Mouse (Mus musculus): ENCODE measurements around the gene Gpatch1. TPM values are rescaled to one million over a fixed set of nuclear protein-coding genes. Genes with fewer than 3 reads are reported as not detected.
A peak's percentile ranks its signal among the peaks of the same experiment; 100 is the strongest.

The Gpatch1 gene
- polyA plus RNA-seq, 1 experiment from 2014 or later, result 15.5 TPM

DNA sequence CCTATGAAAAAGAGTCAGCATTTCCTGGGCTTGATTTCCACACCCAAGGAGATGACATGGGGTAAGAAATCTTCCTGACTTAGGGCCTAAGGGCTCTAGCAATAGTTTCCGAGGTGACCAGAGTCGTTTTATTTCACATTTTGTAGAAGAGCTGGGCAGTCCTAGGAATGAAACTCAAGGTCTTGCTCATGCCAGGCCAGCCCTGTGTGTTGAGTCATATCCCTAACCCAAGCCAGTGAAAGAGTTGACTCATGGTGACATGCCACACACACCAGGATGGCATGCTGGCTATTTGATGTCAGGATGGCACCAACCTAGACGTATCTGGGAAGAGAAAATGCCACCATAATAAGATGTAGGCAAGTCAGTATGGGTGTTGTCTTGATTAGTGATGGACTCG, 30.8 kb upstream of the Gpatch1 start:
- ChIA-PET CTCF (no interaction called here), POLR2A (no interaction called here)
- H3K27me3 ChIP-seq, result no peaks in the 10 kb centered on the region
- ATAC-seq (peak; percentile 93), DNase-seq (ENCODE audit: low read depth, low spot score) (no peak)
- no peak for TF ChIP-seq CTCF (IDR thresholded peaks at IDR 0.05)
- in situ Hi-C loops (cut with MboI; ENCODE audit: low pct_unique_long_range_greater_than_20kb), result no loop called here

- ChIA-PET POLR2A (no interaction called here), CTCF (no interaction called here)
- no peak for ATAC-seq
- DNase-seq (ENCODE audit: low read depth, low spot score), result no peak
- in situ Hi-C loops (cut with MboI; ENCODE audit: low pct_unique_long_range_greater_than_20kb), result no loop called here
- TF ChIP-seq CTCF (IDR thresholded peaks at IDR 0.05), result no peak
- H3K27me3 ChIP-seq, result no peaks in the 10 kb centered on the region
Measured at GRCm38 (mm10) chr7:35347918-35348700, 29.9 kb upstream of the Gpatch1 start.

GRCm38 (mm10) chr7:35344785-35345330, 26.6 kb upstream of the Gpatch1 start:
- TF ChIP-seq CTCF (IDR thresholded peaks at IDR 0.05), result no peak
- no peaks in the 10 kb centered on the region for H3K27me3 ChIP-seq
- no peak for DNase-seq (ENCODE audit: low read depth, low spot score)
- POLR2A ChIA-PET, result no interaction called here
- in situ Hi-C loops (cut with MboI; ENCODE audit: low pct_unique_long_range_greater_than_20kb), result no loop called here
- peak; percentile 37 for ATAC-seq
- CTCF ChIA-PET, result interaction anchor here (0.8 kb wide), 1 partner anchor 11 kb away, joined by 3 read pairs; the partner anchor contains the start of gene Rhpn2

- no peak for DNase-seq (ENCODE audit: low read depth, low spot score)
- H3K27me3 ChIP-seq, result no peaks in the 10 kb centered on the region
- in situ Hi-C loops (cut with MboI; ENCODE audit: low pct_unique_long_range_greater_than_20kb), result no loop called here
- no peak for TF ChIP-seq CTCF (IDR thresholded peaks at IDR 0.05)
- CTCF ChIA-PET, result interaction anchor here (2.6 kb wide), 1 partner anchor 12 kb away, joined by 6 read pairs; no protein-coding TSS in a partner anchor
- ATAC-seq, result no peak
- POLR2A ChIA-PET, result no interaction called here
Measured at GRCm38 (mm10) chr7:35342498-35342897, 24.3 kb upstream of the Gpatch1 start.

- ATAC-seq, result no peak
- ChIA-PET CTCF (interaction anchor here (0.9 to 2.6 kb wide), 2 partner anchors 13 to 22 kb away, joined by 3 to 6 read pairs; no protein-coding TSS in a partner anchor), POLR2A (no interaction called here)
- in situ Hi-C loops (cut with MboI; ENCODE audit: low pct_unique_long_range_greater_than_20kb), result no loop called here
- H3K27me3 ChIP-seq, result no peaks in the 10 kb centered on the region
- DNase-seq (ENCODE audit: low read depth, low spot score), result no peak
- no peak for TF ChIP-seq CTCF (IDR thresholded peaks at IDR 0.05)
Measured at GRCm38 (mm10) chr7:35341282-35341681, 23.0 kb upstream of the Gpatch1 start.

- ChIA-PET POLR2A (no interaction called here), CTCF (interaction anchor here (2.6 kb wide), 1 partner anchor 14 kb away, joined by 6 read pairs; no protein-coding TSS in a partner anchor)
- in situ Hi-C loops (cut with MboI; ENCODE audit: low pct_unique_long_range_greater_than_20kb), result no loop called here
- DNase-seq (ENCODE audit: low read depth, low spot score) (no peak), ATAC-seq (no peak)
- no peaks in the 10 kb centered on the region for H3K27me3 ChIP-seq
- no peak for TF ChIP-seq CTCF (IDR thresholded peaks at IDR 0.05)
Measured at GRCm38 (mm10) chr7:35340196-35340595, 22.0 kb upstream of the Gpatch1 start.

GRCm38 (mm10) chr7:35334527-35335452, 16.6 kb upstream of the Gpatch1 start:
- DNase-seq (ENCODE audit: low read depth, low spot score) (no peak), ATAC-seq (no peak)
- ChIA-PET CTCF (interaction anchor here (1.0 kb wide), 1 partner anchor 10 kb away, joined by 3 read pairs; no protein-coding TSS in a partner anchor), POLR2A (interaction anchor here (1.7 kb wide), 1 partner anchor 38 kb away, joined by 6 read pairs; no protein-coding TSS in a partner anchor)
- in situ Hi-C loops (cut with MboI; ENCODE audit: low pct_unique_long_range_greater_than_20kb), result loop anchor here (5.0 kb wide), 1 partner anchor 58 kb away; no protein-coding TSS in a partner anchor
- no peaks in the 10 kb centered on the region for H3K27me3 ChIP-seq
- no peak for TF ChIP-seq CTCF (IDR thresholded peaks at IDR 0.05)

DNA sequence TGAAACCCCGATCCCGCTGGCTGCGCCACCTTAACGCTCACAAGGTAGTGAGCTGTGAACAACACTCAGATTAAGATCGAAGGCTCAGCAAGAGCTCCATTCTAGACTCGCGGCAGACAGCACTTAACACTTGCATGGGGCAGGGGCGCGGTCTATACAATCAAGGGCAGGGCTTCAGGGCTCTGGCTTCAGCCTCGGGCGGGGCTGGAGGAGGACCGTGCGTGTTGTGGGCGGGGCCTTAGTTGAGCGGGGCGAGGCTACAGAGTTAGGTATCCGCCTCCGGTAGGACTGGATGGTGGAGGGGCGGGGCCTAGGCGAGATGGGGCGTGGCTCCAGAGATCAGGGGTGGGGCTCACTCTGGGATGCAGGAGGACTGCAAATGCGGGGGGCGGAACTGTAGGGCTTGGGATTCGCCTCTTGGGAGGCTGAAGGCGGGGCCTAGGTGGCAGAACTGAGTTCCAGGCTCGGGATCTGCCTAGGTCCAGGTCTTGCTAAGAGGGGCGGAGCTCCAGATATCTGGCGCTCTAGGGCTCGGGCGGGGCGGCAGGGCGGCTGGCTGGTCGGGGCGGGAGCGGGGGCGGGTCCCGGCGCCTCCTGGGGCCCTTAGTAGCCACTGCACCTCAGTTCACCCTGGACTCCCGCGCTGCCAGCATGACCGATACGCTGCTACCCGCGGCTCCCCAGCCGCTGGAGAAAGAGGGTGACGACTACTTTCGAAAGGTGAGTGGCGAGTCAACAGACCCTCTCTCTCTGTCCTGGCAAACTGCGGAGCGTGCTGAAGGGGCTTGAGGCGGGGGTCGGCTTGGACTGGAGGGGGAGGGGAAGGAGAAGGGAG, 15.7 kb upstream of the Gpatch1 start, which contains the start of gene Rhpn2:
Rhpn2 (plus strand) TSS at position 479 of the 835 bp plus-strand sequence.
- ChIA-PET POLR2A (interaction anchor here (1.3 to 1.7 kb wide), 3 partner anchors 11 to 62 kb away, joined by 3 to 6 read pairs (median 4); no protein-coding TSS in a partner anchor), CTCF (interaction anchor here (1.0 to 1.6 kb wide), 4 partner anchors 11 to 58 kb away, joined by 3 to 9 read pairs (median 3); no protein-coding TSS in a partner anchor)
- TF ChIP-seq CTCF (IDR thresholded peaks at IDR 0.05), result no peak
- H3K27me3 ChIP-seq, result no peaks in the 10 kb centered on the region
- DNase-seq (ENCODE audit: low read depth, low spot score) (peak; percentile 93), ATAC-seq (peak; percentile 99)
- in situ Hi-C loops (cut with MboI; ENCODE audit: low pct_unique_long_range_greater_than_20kb), result no loop called here

- no peaks in the 10 kb centered on the region for H3K27me3 ChIP-seq
- CTCF ChIA-PET, result interaction anchor here (1.0 to 1.6 kb wide), 3 partner anchors 10 to 59 kb away, joined by 3 to 9 read pairs (median 3); no protein-coding TSS in a partner anchor
- DNase-seq (ENCODE audit: low read depth, low spot score) (no peak), ATAC-seq (no peak)
- TF ChIP-seq CTCF (IDR thresholded peaks at IDR 0.05), result peak; percentile 48
- POLR2A ChIA-PET, result interaction anchor here (1.3 kb wide), 2 partner anchors 10 to 63 kb away, joined by 3 to 4 read pairs; no protein-coding TSS in a partner anchor
- in situ Hi-C loops (cut with MboI; ENCODE audit: low pct_unique_long_range_greater_than_20kb), result no loop called here
Measured at GRCm38 (mm10) chr7:35333231-35333651, 15.0 kb upstream of the Gpatch1 start.

Data from Patski (cell line).